Mouse (Mus musculus): ENCODE results near the gene Parp11. TPM values are rescaled to one million over a fixed set of nuclear protein-coding genes. Genes with fewer than 3 reads are reported as not detected.

The Parp11 gene
- polyA plus RNA-seq (2015; fragmentation: Nextera tagmentation; extraction: Ambion mirVana) = 83.5 and 89.7 TPM in 2 replicates

GRCm38 (mm10) chr6:127446436-127446890 lies at the start of gene Parp11:
Gene Parp11, plus strand, starts transcription at chr6:127446840.
- 15% methylated on average over 8 of the region's 8 CpGs for WGBS
- no peaks in the 10 kb centered on the region for H3K27me3 ChIP-seq (replicated peaks; ENCODE audit: control insufficient read depth, insufficient read depth, low read length)
- H3K9me3 ChIP-seq (ENCODE audit: control insufficient read depth, low read length) = no peaks in the 10 kb centered on the region
- peak within 1 kb of the TSS; percentile 20; the same call in 1 of the 2 replicates for H3K4me2 ChIP-seq (ENCODE audit: low read length)
- no peak within 1 kb of the TSS for H3K4me3 ChIP-seq (replicated peaks; ENCODE audit: low read length)
- no peaks in the 10 kb centered on the region for H3K36me3 ChIP-seq (ENCODE audit: control insufficient read depth, insufficient read depth)
- ATAC-seq = peak; percentile 16; the same call in 1 of the 2 replicates
- no peak within 1 kb of the TSS; the same call in 1 of the 2 replicates for H3K9ac ChIP-seq (replicated peaks; ENCODE audit: low read depth, low read length)
- peaks cover 46% of the 10 kb centered on the region for H3K4me1 ChIP-seq (replicated peaks; ENCODE audit: control insufficient read depth, insufficient read depth, low read length)
- H3K27ac ChIP-seq (ENCODE audit: low read length) = peak within 1 kb of the TSS; percentile 37; the same call in 1 of the 2 replicates

GRCm38 (mm10) chr6:127398073-127398472 lies 48.6 kb upstream of the Parp11 start:
- ATAC-seq = no peak
- Histone ChIP-seq H3K36me3 (ENCODE audit: control insufficient read depth, insufficient read depth) (no peaks in the 10 kb centered on the region), H3K27me3 (replicated peaks; ENCODE audit: control insufficient read depth, insufficient read depth, low read length) (no peaks in the 10 kb centered on the region), H3K9ac (replicated peaks; ENCODE audit: low read depth, low read length) (no peak overlapping the region), H3K4me1 (replicated peaks; ENCODE audit: control insufficient read depth, insufficient read depth, low read length) (peaks cover 4% of the 10 kb centered on the region; the same call in 1 of the 2 replicates), H3K4me2 (ENCODE audit: low read length) (no peak overlapping the region), H3K27ac (ENCODE audit: low read length) (no peak overlapping the region), H3K9me3 (ENCODE audit: control insufficient read depth, low read length) (no peaks in the 10 kb centered on the region), H3K4me3 (replicated peaks; ENCODE audit: low read length) (no peak overlapping the region)
- WGBS = 56% methylated on average over 2 of the region's 2 CpGs

- Histone ChIP-seq H3K27ac (ENCODE audit: low read length) (no peak overlapping the region), H3K4me3 (replicated peaks; ENCODE audit: low read length) (no peak overlapping the region), H3K9ac (replicated peaks; ENCODE audit: low read depth, low read length) (no peak overlapping the region), H3K36me3 (ENCODE audit: control insufficient read depth, insufficient read depth) (no peaks in the 10 kb centered on the region), H3K9me3 (ENCODE audit: control insufficient read depth, low read length) (no peaks in the 10 kb centered on the region), H3K27me3 (replicated peaks; ENCODE audit: control insufficient read depth, insufficient read depth, low read length) (no peaks in the 10 kb centered on the region), H3K4me1 (replicated peaks; ENCODE audit: control insufficient read depth, insufficient read depth, low read length) (peaks cover 29% of the 10 kb centered on the region), H3K4me2 (ENCODE audit: low read length) (no peak overlapping the region)
- no peak for ATAC-seq
- WGBS = 41% methylated on average over 3 of the region's 3 CpGs
These were observed 45.2 kb upstream of the Parp11 start for GRCm38 (mm10) chr6:127401419-127401818.

- H3K4me2 ChIP-seq (ENCODE audit: low read length) = no peak overlapping the region
- H3K36me3 ChIP-seq (ENCODE audit: control insufficient read depth, insufficient read depth) = no peaks in the 10 kb centered on the region
- H3K4me3 ChIP-seq (replicated peaks; ENCODE audit: low read length) = no peak overlapping the region
- H3K27me3 ChIP-seq (replicated peaks; ENCODE audit: control insufficient read depth, insufficient read depth, low read length) = no peaks in the 10 kb centered on the region
- peaks cover 38% of the 10 kb centered on the region for H3K4me1 ChIP-seq (replicated peaks; ENCODE audit: control insufficient read depth, insufficient read depth, low read length)
- H3K9me3 ChIP-seq (ENCODE audit: control insufficient read depth, low read length) = no peaks in the 10 kb centered on the region
- peak; percentile 95 for ATAC-seq
- H3K27ac ChIP-seq (ENCODE audit: low read length) = peak overlapping the region; percentile 86
- H3K9ac ChIP-seq (replicated peaks; ENCODE audit: low read depth, low read length) = no peak overlapping the region
- 4% methylated on average over 13 of the region's 13 CpGs for WGBS
These were observed 42.4 kb upstream of the Parp11 start for GRCm38 (mm10) chr6:127404070-127404810.

- H3K27ac ChIP-seq (ENCODE audit: low read length) = peak overlapping the region; percentile 86
- H3K4me1 ChIP-seq (replicated peaks; ENCODE audit: control insufficient read depth, insufficient read depth, low read length) = peaks cover 38% of the 10 kb centered on the region
- no peaks in the 10 kb centered on the region for H3K9me3 ChIP-seq (ENCODE audit: control insufficient read depth, low read length)
- H3K36me3 ChIP-seq (ENCODE audit: control insufficient read depth, insufficient read depth) = no peaks in the 10 kb centered on the region
- WGBS = 4% methylated on average over 7 of the region's 7 CpGs
- H3K9ac ChIP-seq (replicated peaks; ENCODE audit: low read depth, low read length) = no peak overlapping the region
- ATAC-seq = peak; percentile 64
- H3K4me3 ChIP-seq (replicated peaks; ENCODE audit: low read length) = no peak overlapping the region
- no peak overlapping the region for H3K4me2 ChIP-seq (ENCODE audit: low read length)
- H3K27me3 ChIP-seq (replicated peaks; ENCODE audit: control insufficient read depth, insufficient read depth, low read length) = no peaks in the 10 kb centered on the region
These were observed 41.0 kb upstream of the Parp11 start for GRCm38 (mm10) chr6:127405682-127406081.

GRCm38 (mm10) chr6:127407742-127408141 lies 38.9 kb upstream of the Parp11 start:
- no peaks in the 10 kb centered on the region for H3K27me3 ChIP-seq (replicated peaks; ENCODE audit: control insufficient read depth, insufficient read depth, low read length)
- peaks cover 38% of the 10 kb centered on the region for H3K4me1 ChIP-seq (replicated peaks; ENCODE audit: control insufficient read depth, insufficient read depth, low read length)
- no peaks in the 10 kb centered on the region for H3K9me3 ChIP-seq (ENCODE audit: control insufficient read depth, low read length)
- no peak overlapping the region for H3K4me3 ChIP-seq (replicated peaks; ENCODE audit: low read length)
- H3K9ac ChIP-seq (replicated peaks; ENCODE audit: low read depth, low read length) = no peak overlapping the region
- H3K27ac ChIP-seq (ENCODE audit: low read length) = peak overlapping the region; percentile 58
- 0 out of 2 replicates have a peak, but pooled peaks have one; percentile 7 for ATAC-seq
- H3K36me3 ChIP-seq (ENCODE audit: control insufficient read depth, insufficient read depth) = no peaks in the 10 kb centered on the region
- WGBS = 6% methylated on average over 4 of the region's 4 CpGs
- H3K4me2 ChIP-seq (ENCODE audit: low read length) = no peak overlapping the region

GRCm38 (mm10) chr6:127417525-127418184 lies 29.0 kb upstream of the Parp11 start:
- Histone ChIP-seq H3K4me1 (replicated peaks; ENCODE audit: control insufficient read depth, insufficient read depth, low read length) (peaks cover 12% of the 10 kb centered on the region), H3K36me3 (ENCODE audit: control insufficient read depth, insufficient read depth) (no peaks in the 10 kb centered on the region), H3K4me3 (replicated peaks; ENCODE audit: low read length) (no peak overlapping the region), H3K4me2 (ENCODE audit: low read length) (no peak overlapping the region), H3K27me3 (replicated peaks; ENCODE audit: control insufficient read depth, insufficient read depth, low read length) (no peaks in the 10 kb centered on the region), H3K9ac (replicated peaks; ENCODE audit: low read depth, low read length) (0 out of 2 replicates have a peak overlapping the region, but pooled peaks have one; percentile 14), H3K27ac (ENCODE audit: low read length) (peak overlapping the region; percentile 85), H3K9me3 (ENCODE audit: control insufficient read depth, low read length) (no peaks in the 10 kb centered on the region)
- ATAC-seq = peak; percentile 97
- 6% methylated on average over 12 of the region's 12 CpGs for WGBS

- ATAC-seq = peak; percentile 31
- H3K4me3 ChIP-seq (replicated peaks; ENCODE audit: low read length) = no peak overlapping the region
- peak overlapping the region; percentile 85 for H3K27ac ChIP-seq (ENCODE audit: low read length)
- no peak overlapping the region for H3K9ac ChIP-seq (replicated peaks; ENCODE audit: low read depth, low read length)
- no peaks in the 10 kb centered on the region for H3K27me3 ChIP-seq (replicated peaks; ENCODE audit: control insufficient read depth, insufficient read depth, low read length)
- H3K9me3 ChIP-seq (ENCODE audit: control insufficient read depth, low read length) = no peaks in the 10 kb centered on the region
- 25% methylated on average over 2 of the region's 2 CpGs for WGBS
- peaks cover 12% of the 10 kb centered on the region for H3K4me1 ChIP-seq (replicated peaks; ENCODE audit: control insufficient read depth, insufficient read depth, low read length)
- no peak overlapping the region for H3K4me2 ChIP-seq (ENCODE audit: low read length)
- no peaks in the 10 kb centered on the region for H3K36me3 ChIP-seq (ENCODE audit: control insufficient read depth, insufficient read depth)
These were observed 28.3 kb upstream of the Parp11 start for GRCm38 (mm10) chr6:127418322-127418721.

GRCm38 (mm10) chr6:127420115-127420514 lies 26.5 kb upstream of the Parp11 start:
- no peaks in the 10 kb centered on the region for H3K36me3 ChIP-seq (ENCODE audit: control insufficient read depth, insufficient read depth)
- H3K27me3 ChIP-seq (replicated peaks; ENCODE audit: control insufficient read depth, insufficient read depth, low read length) = no peaks in the 10 kb centered on the region
- 76% methylated on average over 2 of the region's 2 CpGs for WGBS
- H3K9ac ChIP-seq (replicated peaks; ENCODE audit: low read depth, low read length) = no peak overlapping the region
- no peak for ATAC-seq
- no peak overlapping the region for H3K4me2 ChIP-seq (ENCODE audit: low read length)
- H3K4me3 ChIP-seq (replicated peaks; ENCODE audit: low read length) = no peak overlapping the region
- no peaks in the 10 kb centered on the region for H3K9me3 ChIP-seq (ENCODE audit: control insufficient read depth, low read length)
- H3K27ac ChIP-seq (ENCODE audit: low read length) = no peak overlapping the region
- H3K4me1 ChIP-seq (replicated peaks; ENCODE audit: control insufficient read depth, insufficient read depth, low read length) = peaks cover 12% of the 10 kb centered on the region
